In the genomic region with DNA sequence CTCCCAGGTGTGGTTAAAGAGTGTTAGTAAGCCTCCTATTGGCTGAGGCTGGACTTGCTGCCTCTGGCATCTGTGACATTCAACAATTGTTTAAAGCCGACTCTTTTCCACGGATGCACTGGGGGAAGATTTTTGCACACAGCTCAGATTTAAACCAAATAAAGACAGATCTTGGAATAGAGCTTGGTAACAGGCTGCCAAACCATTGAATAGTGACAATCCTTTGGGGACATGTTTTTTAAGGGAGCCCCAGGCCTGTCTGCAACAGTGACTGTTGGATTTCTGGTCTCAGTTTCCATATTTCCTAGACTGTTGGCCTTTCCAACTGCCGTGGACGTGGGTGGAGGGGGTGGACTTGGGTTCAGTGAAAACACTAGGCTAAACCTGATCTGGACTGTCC, we compare ENCODE assay signal across 24 mouse cellular contexts. TPM values are rescaled to one million over a fixed set of nuclear protein-coding genes. Genes with fewer than 3 reads are reported as not detected.
"Had no signal": no experiment of that assay in that cellular context is flagged by ENCODE, and none has a peak within 500 bp of the region (broad histone marks: within the 10 kb centered on the region; RNA-seq: fewer than 3 reads in every experiment).

No protein-coding gene starts in this region.

- ATAC-seq: intestine, postnatal 0 days; liver, postnatal 0 days; lung, postnatal 0 days; midbrain, embryonic 15.5 days had no signal

- H3K4me2 ChIP-seq: limb, embryonic 12.5 days; limb, embryonic 15.5 days; liver, embryonic 11.5 days; lung, embryonic 14.5 days; midbrain, embryonic 12.5 days; midbrain, embryonic 15.5 days; neural tube, embryonic 12.5 days; neural tube, embryonic 15.5 days had no signal

- H3K27ac ChIP-seq: kidney, postnatal 0 days; limb, embryonic 12.5 days; limb, embryonic 15.5 days; liver, embryonic 14.5 days; macrophage; midbrain, embryonic 12.5 days; midbrain, embryonic 15.5 days; neural tube, embryonic 12.5 days; neural tube, embryonic 15.5 days had no signal

- H3K4me3 ChIP-seq: limb, embryonic 12.5 days; limb, embryonic 15.5 days; midbrain, embryonic 12.5 days; midbrain, embryonic 15.5 days; neural tube, embryonic 12.5 days; neural tube, embryonic 15.5 days had no signal

- H3K36me3 ChIP-seq: limb, embryonic 12.5 days; limb, embryonic 15.5 days; midbrain, embryonic 12.5 days; midbrain, embryonic 15.5 days; neural tube, embryonic 12.5 days; neural tube, embryonic 15.5 days had no signal

- DNase-seq: kidney, adult 2 months; kidney, postnatal 25 days; left cerebral cortex, postnatal 4 days; liver, postnatal 0 days; lung, embryonic 14.5 days; right cerebral cortex, adult 18-20 months; right cerebral cortex, postnatal 14 days; right cerebral cortex, postnatal 4 days; thymus, postnatal 25 days had no signal

- H3K9ac ChIP-seq: limb, embryonic 12.5 days; limb, embryonic 15.5 days; liver, embryonic 14.5 days; liver, postnatal 0 days; lung, embryonic 14.5 days; midbrain, embryonic 12.5 days; midbrain, embryonic 15.5 days; neural tube, embryonic 12.5 days; neural tube, embryonic 15.5 days had no signal

- H3K9me3 ChIP-seq: limb, embryonic 12.5 days; limb, embryonic 15.5 days; midbrain, embryonic 12.5 days; midbrain, embryonic 15.5 days; neural tube, embryonic 12.5 days; neural tube, embryonic 15.5 days had no signal

- H3K4me1 ChIP-seq: midbrain, embryonic 12.5 days; midbrain, embryonic 15.5 days; neural tube, embryonic 12.5 days; neural tube, embryonic 15.5 days had no signal

- H3K27me3 ChIP-seq: midbrain, embryonic 12.5 days; midbrain, embryonic 15.5 days; neural tube, embryonic 12.5 days; neural tube, embryonic 15.5 days had no signal

RNA-seq across cellular contexts. Expression of gene Gm10320, which starts 21.9 kb away (rescaled TPM):
- total RNA-seq: layer of hippocampus, postnatal 14 days; left cerebral cortex, adult 18-20 months; left cerebral cortex, postnatal 10 days; left cerebral cortex, postnatal 4 days had no signal
- polyA plus RNA-seq: macrophage had no signal
